Mouse (Mus musculus) lung, embryonic 14.5 days (tissue): ENCODE measurements around the gene Btbd2. TPM values are rescaled to one million over a fixed set of nuclear protein-coding genes. Genes with fewer than 3 reads are reported as not detected.
"Not testable (repeated sequence)": the region's sequence is repeated elsewhere in the genome, so short reads cannot be mapped to it uniquely, and the experiment has no call there.

Experiments used
- ATAC-seq: fragments of 200-750 bp; cut with Nextera tagmentation; 2 replicates; pipeline ENCODE4 v1.8.0; 2017; ENCODE audit warnings: mild to moderate bottlenecking, moderate TSS enrichment, moderate library complexity; ENCODE audit not compliant: insufficient read depth
- DNase-seq: peaks from one replicate; pipeline ENCODE4 v3.0.0-alpha.2; 2015
- H3K27ac ChIP-seq: fragments of 300-500 bp; sonication (generic); 2 replicates; pipeline ENCODE4 v1.5.1; 2014; ENCODE audit warnings: low read depth, mild to moderate bottlenecking, moderate library complexity
- H3K27me3 ChIP-seq: fragments of 300-500 bp; sonication (generic); 2 replicates; pipeline ENCODE4 v1.6.1; 2014; ENCODE audit warnings: low read length, control low read depth; ENCODE audit not compliant: insufficient read depth
- H3K36me3 ChIP-seq: fragments of 300-500 bp; sonication (generic); 2 replicates; pipeline ENCODE4 v1.6.1; 2014; ENCODE audit warnings: control low read depth; ENCODE audit not compliant: insufficient read depth
- H3K4me1 ChIP-seq: fragments of 300-500 bp; sonication (generic); 2 replicates; pipeline ENCODE4 v1.6.1; 2014; ENCODE audit warnings: antibody characterized with exemption, control low read depth; ENCODE audit not compliant: insufficient read depth
- H3K4me2 ChIP-seq: fragments of 300-500 bp; sonication (generic); 2 replicates; pipeline ENCODE4 v1.6.1; 2014; ENCODE audit warnings: mild to moderate bottlenecking
- H3K4me3 ChIP-seq: fragments of 300-500 bp; sonication (generic); 2 replicates; pipeline ENCODE4 v1.5.1; 2014; ENCODE audit warnings: low read depth, low read length
- H3K9ac ChIP-seq: fragments of 300-500 bp; sonication (generic); 2 replicates; pipeline ENCODE4 v1.6.1; 2014
- H3K9me3 ChIP-seq: fragments of 300-500 bp; sonication (generic); 2 replicates; pipeline ENCODE4 v1.6.1; 2016; ENCODE audit warnings: low read depth, low read length, control low read depth
- CTCF ChIP-seq: IDR thresholded peaks from 2 replicates; pipeline ENCODE4 v1.5.1; 2016; ENCODE audit warnings: antibody characterized with exemption, low read depth
- WGBS: fragments of 180-500 bp; shearing (Covaris S2); extraction: QIAGEN DNeasy Blood & Tissue Kit; methylation state at CpG from one replicate; pipeline ENCODE4 v1.1.7; 2014; 5-methylcytosine and 5-hydroxymethylcytosine counted together
- polyA plus RNA-seq: library from polyadenylated mRNA; unstranded; fragments of >200 nt; fragmentation: Nextera tagmentation; extraction: Ambion mirVana; gene quantifications from 2 replicates; pipeline ENCODE4 v1.2.1, GENCODE M21; 2014

Btbd2 gene
- polyA plus RNA-seq, 1 experiment from 2014 or later: 101 TPM

DNA sequence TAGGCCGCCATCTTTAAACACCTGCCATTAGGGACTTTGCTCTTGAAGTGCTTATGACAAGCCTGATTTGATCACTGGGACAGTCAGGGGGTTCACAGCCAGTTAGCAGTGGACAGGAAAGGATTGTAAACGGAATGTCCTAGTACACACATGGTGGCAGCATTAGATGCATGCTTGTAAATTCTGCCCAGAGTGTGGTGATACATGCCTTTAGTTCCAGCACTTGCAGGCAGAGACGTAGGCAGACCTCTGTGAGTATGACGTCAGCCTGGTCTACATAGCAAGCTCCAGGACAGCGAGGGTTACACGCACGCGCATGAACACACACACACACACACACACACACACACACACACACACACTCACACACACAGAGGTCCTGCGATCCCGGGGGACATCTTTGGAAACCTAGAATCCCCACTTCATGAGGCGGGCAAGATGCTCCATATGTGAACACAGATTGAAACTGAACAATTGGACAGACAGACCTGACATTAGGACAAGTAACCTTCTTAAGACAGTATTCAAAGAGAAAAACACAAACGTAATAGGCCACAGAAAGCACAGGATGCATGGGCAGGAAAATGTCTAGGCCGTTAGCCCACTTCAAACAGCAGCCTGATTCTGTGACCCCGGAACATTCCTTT is 1.4 kb upstream of the Btbd2 start:
- Histone ChIP-seq H3K36me3 (no peaks in the 10 kb centered on the region), H3K27ac (no peak overlapping the region), H3K4me3 (no peak overlapping the region), H3K4me1 (peaks cover 11% of the 10 kb centered on the region), H3K4me2 (no peak overlapping the region), H3K9ac (no peak overlapping the region), H3K27me3 (no peaks in the 10 kb centered on the region), H3K9me3 (no peaks in the 10 kb centered on the region)
- no peak for DNase-seq
- 86% methylated on average over 14 of the region's 14 CpGs for WGBS
- ATAC-seq: no peak
- no peak for TF ChIP-seq CTCF

DNA sequence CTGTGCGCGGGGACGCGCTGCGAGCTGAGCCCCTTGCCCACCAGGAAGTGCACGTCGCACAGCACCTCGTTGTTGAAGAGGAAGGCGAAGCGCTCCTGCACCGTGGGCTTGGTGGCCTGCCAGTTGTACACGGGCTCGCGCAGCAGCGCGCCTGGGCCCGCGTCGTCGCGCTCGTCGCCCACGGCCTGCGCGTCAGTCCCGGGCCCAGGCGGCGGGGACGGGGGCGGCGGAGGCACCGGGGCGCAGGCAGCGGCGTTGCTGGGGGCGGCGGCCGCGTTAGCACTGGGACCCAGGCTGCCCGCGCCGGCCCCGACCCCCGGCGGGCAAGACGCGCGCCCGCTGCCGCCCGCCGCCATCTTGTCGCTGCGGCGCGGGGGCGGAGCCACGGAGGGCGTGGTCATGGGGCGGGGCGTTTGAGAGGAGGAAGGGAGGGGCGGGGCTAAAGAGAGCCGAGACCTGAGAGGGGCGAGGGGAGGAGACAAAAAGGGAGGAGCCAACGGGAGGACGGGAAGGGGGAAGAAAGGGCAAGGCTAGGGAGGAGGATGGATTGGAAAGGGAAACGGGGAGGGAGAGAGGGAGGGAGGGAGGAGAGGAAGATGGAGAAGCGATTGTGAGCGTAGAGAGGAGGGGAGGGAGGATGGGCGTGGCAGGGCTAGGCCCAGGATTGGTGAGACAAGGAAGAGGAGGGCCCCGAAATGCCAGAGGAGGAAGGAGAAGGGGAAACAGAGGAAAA is 575 bp downstream of the Btbd2 start:
- TF ChIP-seq CTCF: no peak
- ATAC-seq: peak; percentile 79
- Histone ChIP-seq H3K9ac (peak overlapping the region; percentile 95), H3K9me3 (no peaks in the 10 kb centered on the region), H3K27ac (peak overlapping the region; percentile 87), H3K36me3 (peaks cover 4% of the 10 kb centered on the region), H3K4me3 (peak overlapping the region; percentile 98), H3K27me3 (no peaks in the 10 kb centered on the region), H3K4me1 (peaks cover 9% of the 10 kb centered on the region), H3K4me2 (peak overlapping the region; percentile 92)
- peak; percentile 98 for DNase-seq
- under 1% methylated on average over 65 of the region's 72 CpGs for WGBS

DNA sequence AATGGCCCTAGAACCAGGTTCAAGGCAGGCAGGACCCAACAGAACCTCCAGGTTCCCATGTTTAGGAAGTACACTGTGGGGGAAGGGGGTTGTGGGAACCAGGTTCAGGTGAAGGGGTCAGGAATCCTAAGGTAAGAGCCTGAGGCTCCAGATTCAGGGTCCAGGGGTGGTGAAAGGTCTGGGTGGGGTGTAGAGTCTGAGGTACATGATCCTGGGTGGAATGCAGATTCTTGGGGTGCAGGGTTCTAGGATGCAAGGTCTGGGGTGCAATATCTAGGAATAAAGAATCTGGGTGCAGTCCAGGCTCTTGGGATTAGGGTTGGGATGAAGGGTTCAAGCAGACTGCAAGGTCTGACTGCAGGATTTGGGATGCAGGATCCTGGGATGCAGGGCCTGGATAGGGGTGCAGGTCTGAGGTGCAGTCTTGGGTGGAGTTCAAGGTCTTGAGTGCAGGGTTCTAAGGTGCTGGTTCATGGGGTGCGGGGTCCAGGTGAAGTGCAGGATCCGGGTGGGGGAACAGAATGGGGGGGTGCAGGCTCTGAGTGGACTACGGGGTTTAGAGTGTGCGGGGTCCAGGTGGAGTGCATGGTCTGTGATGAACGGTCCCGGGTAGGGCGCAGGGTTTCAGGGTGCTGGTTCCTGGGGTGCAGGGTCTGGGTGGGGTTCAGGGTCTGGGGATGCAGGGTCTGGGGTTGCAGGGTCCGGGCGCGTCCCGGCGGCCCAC is 1.3 kb downstream of the Btbd2 start:
- H3K4me1 ChIP-seq: peaks cover 9% of the 10 kb centered on the region

DNA sequence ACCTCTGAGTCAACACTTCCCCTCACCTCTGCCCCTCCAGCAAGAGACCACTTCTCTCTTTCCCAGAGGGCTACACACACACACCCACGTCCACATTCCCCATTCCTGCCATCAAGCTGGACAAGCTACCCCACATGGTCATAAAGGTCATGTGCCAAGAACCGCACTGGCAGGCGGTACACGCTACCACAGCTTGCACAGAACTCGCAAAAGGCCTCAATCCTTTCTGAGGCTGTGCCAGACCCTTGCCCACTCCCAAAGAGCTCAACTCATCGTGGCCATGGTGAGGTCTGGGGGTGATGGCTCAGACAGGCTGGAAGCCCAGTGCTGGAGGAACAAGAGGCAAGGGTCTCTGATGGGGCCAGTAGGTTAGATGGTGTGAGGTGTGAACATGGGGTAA is 2.0 kb downstream of the Btbd2 start:
- DNase-seq (no peak), ATAC-seq (no peak)
- H3K4me2 ChIP-seq: peak overlapping the region; percentile 92
- peaks cover 9% of the 10 kb centered on the region for H3K4me1 ChIP-seq
- H3K36me3 ChIP-seq: peaks cover 8% of the 10 kb centered on the region
- no peak overlapping the region for H3K27ac ChIP-seq
- H3K27me3 ChIP-seq: no peaks in the 10 kb centered on the region
- no peak for TF ChIP-seq CTCF
- H3K9me3 ChIP-seq: no peaks in the 10 kb centered on the region
- 76% methylated on average over 6 of the region's 6 CpGs for WGBS
- H3K9ac ChIP-seq: peak overlapping the region; percentile 95; the same call in 1 of the 2 replicates
- H3K4me3 ChIP-seq: peak overlapping the region; percentile 98

More for the DNA sequence above, 1.3 kb downstream of the Btbd2 start:
- Histone ChIP-seq H3K9ac (peak overlapping the region; percentile 95), H3K4me2 (peak overlapping the region; percentile 92), H3K27ac (peak overlapping the region; percentile 83), H3K4me3 (peak overlapping the region; percentile 98), H3K9me3 (no peaks in the 10 kb centered on the region), H3K27me3 (no peaks in the 10 kb centered on the region), H3K36me3 (peaks cover 8% of the 10 kb centered on the region)
- no peak for DNase-seq
- TF ChIP-seq CTCF: no peak
- 2% methylated on average over 12 of the region's 12 CpGs for WGBS
- ATAC-seq: peak; percentile 61

DNA sequence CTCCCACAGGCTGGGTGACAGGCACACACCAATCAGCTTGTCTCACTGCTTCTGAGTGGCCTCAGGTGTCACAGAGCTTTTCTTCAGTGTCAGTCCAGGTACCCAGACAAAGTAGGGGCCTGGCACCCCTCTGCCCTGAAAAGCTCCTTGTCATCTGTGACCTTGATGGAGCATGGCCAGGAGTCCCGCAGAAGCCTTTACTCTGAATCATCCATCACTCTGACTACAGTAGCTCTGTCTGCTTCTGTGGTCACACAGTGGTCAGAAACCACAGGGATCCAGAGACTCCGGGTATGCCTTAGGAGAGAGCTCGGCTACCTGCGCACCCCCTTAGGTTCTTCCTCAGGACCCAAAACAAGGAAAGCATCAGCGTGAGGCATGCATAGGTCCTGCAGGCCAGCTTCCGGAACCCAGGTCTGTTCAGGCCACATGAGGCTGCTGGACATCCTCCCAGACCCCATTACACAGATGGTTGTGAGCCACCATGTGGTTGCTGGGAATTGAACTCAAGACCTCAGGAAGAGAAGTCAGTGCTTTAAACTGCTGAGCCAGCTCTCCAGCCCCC is 3.6 kb downstream of the Btbd2 start:
- Histone ChIP-seq H3K4me1 (peaks cover 9% of the 10 kb centered on the region), H3K4me3 (no peak overlapping the region), H3K27ac (no peak overlapping the region), H3K9me3 (no peaks in the 10 kb centered on the region), H3K9ac (no peak overlapping the region), H3K27me3 (no peaks in the 10 kb centered on the region), H3K36me3 (peaks cover 15% of the 10 kb centered on the region), H3K4me2 (no peak overlapping the region)
- WGBS: 76% methylated on average over 6 of the region's 6 CpGs
- TF ChIP-seq CTCF: no peak
- no peak for ATAC-seq
- DNase-seq: no peak

DNA sequence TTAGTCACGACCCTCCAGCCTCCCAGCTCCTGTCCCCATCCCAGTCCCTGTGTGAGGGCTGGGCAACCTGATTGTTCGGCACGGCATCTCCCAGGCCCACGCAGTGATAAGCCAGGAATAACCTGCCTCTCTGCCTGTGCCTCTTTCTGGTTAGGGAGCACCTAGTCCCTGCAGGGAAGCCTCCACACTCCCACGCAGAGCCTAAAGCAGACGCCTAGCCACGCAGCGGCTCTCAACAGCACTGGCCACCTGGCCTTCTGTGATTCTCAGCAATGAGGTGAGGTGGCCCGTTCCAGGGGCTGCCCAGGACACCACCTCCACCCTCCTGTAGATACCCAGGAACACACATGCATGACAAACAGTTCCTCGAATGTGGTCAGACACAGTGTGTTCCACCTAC is 6.5 kb downstream of the Btbd2 start:
- no peak overlapping the region for H3K27ac ChIP-seq
- H3K4me1 ChIP-seq: peaks cover 8% of the 10 kb centered on the region
- peaks cover 41% of the 10 kb centered on the region for H3K36me3 ChIP-seq
- WGBS: 86% methylated on average over 10 of the region's 10 CpGs
- H3K4me2 ChIP-seq: no peak overlapping the region
- H3K27me3 ChIP-seq: no peaks in the 10 kb centered on the region
- no peak for DNase-seq
- H3K9me3 ChIP-seq: no peaks in the 10 kb centered on the region
- no peak overlapping the region for H3K4me3 ChIP-seq
- no peak for ATAC-seq
- no peak for TF ChIP-seq CTCF
- H3K9ac ChIP-seq: no peak overlapping the region

DNA sequence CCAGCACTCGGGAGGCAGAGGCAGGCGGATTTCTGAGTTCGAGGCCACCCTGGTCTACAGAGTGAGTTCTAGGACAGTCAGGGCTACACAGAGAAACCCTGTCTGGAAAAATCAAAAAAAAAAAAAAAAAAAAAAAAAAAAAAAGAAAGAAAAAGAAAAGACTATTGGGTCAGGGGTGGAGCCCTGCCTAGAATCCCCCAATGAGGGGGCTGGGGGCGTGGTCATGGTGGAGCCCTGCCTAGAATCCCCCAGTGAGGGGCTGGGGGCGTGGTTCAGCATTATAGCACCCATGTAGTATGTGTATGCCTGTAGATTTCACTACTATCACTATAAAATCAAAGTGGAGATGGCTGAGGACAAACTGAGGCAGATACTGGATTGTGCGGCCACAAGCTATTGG is 7.0 kb downstream of the Btbd2 start:
- 83% methylated on average over 6 of the region's 6 CpGs for WGBS

More for the DNA sequence above, 7.0 kb downstream of the Btbd2 start:
- not testable (repeated sequence) for H3K27me3 ChIP-seq, H3K4me1 ChIP-seq, DNase-seq, H3K9ac ChIP-seq, H3K4me2 ChIP-seq, H3K27ac ChIP-seq, ATAC-seq, H3K4me3 ChIP-seq, H3K9me3 ChIP-seq
- H3K36me3 ChIP-seq: peaks cover 46% of the 10 kb centered on the region
